Mouse (Mus musculus) limb, embryonic 14.5 days (tissue): ENCODE data around the gene Mavs. TPM values are rescaled to one million over a fixed set of nuclear protein-coding genes. Genes with fewer than 3 reads are reported as not detected.

Experiments used
- ATAC-seq: fragments of 200-750 bp; cut with Nextera tagmentation; 2 replicates; pipeline ENCODE4 v1.8.0; 2017; ENCODE audit warnings: low read depth, moderate number of reproducible peaks, moderate TSS enrichment; ENCODE audit not compliant: low FRiP score
- DNase-seq: peaks from one replicate; pipeline ENCODE4 v3.0.0-alpha.2; 2015; ENCODE audit warnings: low spot score
- H3K27ac ChIP-seq: fragments of 300-500 bp; sonication (generic); replicated peaks from 2 replicates; pipeline ENCODE4 v1.5.1; 2014; ENCODE audit warnings: low read depth, mild to moderate bottlenecking, low read length, moderate library complexity, mixed read lengths
- H3K27me3 ChIP-seq: fragments of 300-500 bp; sonication (generic); 2 replicates; pipeline ENCODE4 v1.6.1; 2014; ENCODE audit warnings: low read length, mixed read lengths; ENCODE audit not compliant: control insufficient read depth, insufficient read depth
- H3K36me3 ChIP-seq: fragments of 300-500 bp; sonication (generic); 2 replicates; pipeline ENCODE4 v1.6.1; 2014; ENCODE audit warnings: mild to moderate bottlenecking, low read length, moderate library complexity, mixed read lengths; ENCODE audit not compliant: control insufficient read depth, insufficient read depth
- H3K4me1 ChIP-seq: fragments of 300-500 bp; sonication (generic); 2 replicates; pipeline ENCODE4 v1.6.1; 2014; ENCODE audit warnings: antibody characterized with exemption, low read length, mixed read lengths; ENCODE audit not compliant: control insufficient read depth, insufficient read depth
- H3K4me2 ChIP-seq: fragments of 300-500 bp; sonication (generic); replicated peaks from 2 replicates; pipeline ENCODE4 v1.6.1; 2014; ENCODE audit warnings: low read depth, mild to moderate bottlenecking, low read length, moderate library complexity; ENCODE audit not compliant: severe bottlenecking
- H3K4me3 ChIP-seq: fragments of 300-500 bp; sonication (generic); replicated peaks from 2 replicates; pipeline ENCODE4 v1.5.1; 2014; ENCODE audit warnings: low read length
- H3K9ac ChIP-seq: fragments of 300-500 bp; sonication (generic); 2 replicates; pipeline ENCODE4 v1.6.1; 2014; ENCODE audit warnings: mild to moderate bottlenecking, low read depth, low read length, moderate library complexity; ENCODE audit not compliant: severe bottlenecking
- H3K9me3 ChIP-seq: fragments of 300-500 bp; sonication (generic); 2 replicates; pipeline ENCODE4 v1.6.1; 2016; ENCODE audit warnings: low read length; ENCODE audit not compliant: control insufficient read depth
- POLR2A ChIP-seq: fragments of 200-500 bp; IDR thresholded peaks from 2 replicates; pipeline ENCODE4 v1.8.0; 2012; ENCODE audit warnings: inconsistent platforms, mild to moderate bottlenecking, moderate library complexity, borderline replicate concordance; ENCODE audit not compliant: insufficient read depth, insufficient read length; ENCODE audit errors: extremely low read depth
- WGBS: fragments of 180-500 bp; shearing (Covaris S2); extraction: QIAGEN DNeasy Blood & Tissue Kit; methylation state at CpG from one replicate; pipeline ENCODE4 v1.1.7; 2014; 5-methylcytosine and 5-hydroxymethylcytosine counted together
- polyA plus RNA-seq, 2 experiments: library from polyadenylated mRNA; depleted of rRNA in 1 of 2; stranded (reverse) in 1 of 2; unstranded in 1 of 2; fragments of >200 nt; fragmentation: Nextera tagmentation in 1 of 2; extraction: Ambion mirVana in 1 of 2; gene quantifications; 2 replicates each; pipeline versions ENCODE4 v1.2.1 to v1.2.3; 2012 to 2014

Mavs gene
- polyA plus RNA-seq, 2 experiments: 18.6 to 27.4 TPM

DNA sequence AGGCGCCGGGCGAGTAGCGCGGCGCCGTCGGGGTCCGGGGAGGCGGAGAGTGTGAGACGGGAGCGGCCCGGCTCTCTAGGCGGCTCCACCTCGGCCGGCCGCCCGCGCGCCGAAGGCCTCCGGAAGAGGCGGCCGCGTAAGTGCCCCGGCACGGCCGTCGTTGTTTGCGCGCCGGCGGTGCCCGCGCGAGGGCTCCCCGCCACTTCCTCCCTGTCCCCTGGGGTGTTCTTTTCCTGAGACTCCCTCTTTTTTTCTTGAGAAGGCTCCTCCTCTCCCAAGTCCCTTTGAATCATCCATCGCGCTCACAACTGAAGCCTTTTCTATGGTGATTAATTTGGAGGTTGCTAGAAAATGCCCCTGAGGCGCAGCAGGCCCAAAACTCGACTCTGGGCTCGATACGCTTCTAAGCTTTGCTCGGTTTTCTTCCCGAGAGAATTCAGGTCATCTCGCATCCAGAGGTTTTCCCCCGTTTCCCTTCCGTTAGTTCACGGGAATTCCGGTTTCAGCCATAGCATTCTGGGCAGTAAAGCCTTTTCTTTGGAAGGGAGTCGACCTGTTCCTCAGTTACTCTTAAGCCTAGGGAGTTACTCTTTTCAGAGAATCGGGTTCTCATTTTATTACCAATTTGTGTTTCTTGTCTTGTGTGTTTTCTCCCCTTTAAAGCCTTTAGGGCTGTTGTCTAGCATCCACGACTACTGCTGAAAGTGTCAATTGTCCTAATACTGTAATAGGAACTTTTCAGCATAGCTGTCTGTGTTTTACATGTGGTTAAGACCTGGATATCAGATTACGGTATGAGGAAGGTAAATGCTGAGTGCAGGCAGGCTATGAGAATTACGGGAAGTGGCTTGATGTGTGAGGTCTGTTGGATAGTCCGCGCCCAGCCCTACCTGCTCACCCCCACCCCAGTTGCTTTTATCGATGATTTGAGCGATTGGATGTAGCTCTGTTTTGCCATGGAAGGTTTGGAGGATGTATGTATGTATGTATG, 29.1 kb downstream of the Mavs start:
- no peak for TF ChIP-seq POLR2A
- peak; percentile 52 for DNase-seq

DNA sequence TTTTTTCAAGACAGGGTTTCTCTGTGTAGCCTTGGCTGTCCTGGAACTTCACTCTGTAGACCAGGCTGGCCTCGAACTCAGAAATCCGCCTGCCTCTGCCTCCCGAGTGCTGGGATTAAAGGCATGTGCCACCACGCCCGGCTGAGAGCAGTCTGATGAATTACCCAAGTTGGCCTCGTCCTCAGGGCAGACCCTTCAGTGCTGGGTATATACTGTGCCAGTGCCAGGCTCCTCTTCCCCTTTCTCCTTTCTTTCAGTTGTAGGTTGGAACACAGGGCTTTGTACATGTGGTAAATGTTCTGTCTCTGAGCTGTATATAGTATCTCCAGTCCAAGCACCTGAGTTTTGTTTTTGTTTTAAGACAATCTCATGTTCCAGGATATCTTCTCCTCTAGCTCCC, 30.2 kb downstream of the Mavs start:
- Histone ChIP-seq H3K27me3 (no peaks in the 10 kb centered on the region), H3K9me3 (no peaks in the 10 kb centered on the region), H3K9ac (no peak overlapping the region), H3K4me1 (peaks cover 19% of the 10 kb centered on the region), H3K27ac (no peak overlapping the region), H3K36me3 (no peaks in the 10 kb centered on the region; the same call in 1 of the 2 replicates), H3K4me2 (peak overlapping the region; percentile 72), H3K4me3 (peak overlapping the region; percentile 67; the same call in 1 of the 2 replicates)
- ATAC-seq: no peak
- DNase-seq: no peak
- no peak for TF ChIP-seq POLR2A
- 70% methylated on average over 6 of the region's 6 CpGs for WGBS

More for the DNA sequence above, 29.1 kb downstream of the Mavs start:
- Histone ChIP-seq H3K27ac (peak overlapping the region; percentile 95), H3K36me3 (no peaks in the 10 kb centered on the region; the same call in 1 of the 2 replicates), H3K4me1 (peaks cover 19% of the 10 kb centered on the region), H3K9ac (peak overlapping the region; percentile 95), H3K4me2 (peak overlapping the region; percentile 72), H3K4me3 (peak overlapping the region; percentile 67), H3K9me3 (no peaks in the 10 kb centered on the region), H3K27me3 (no peaks in the 10 kb centered on the region)
- ATAC-seq: peak; percentile 74
- under 1% methylated on average over 38 of the region's 59 CpGs for whole genome bisulfite sequencing

DNA sequence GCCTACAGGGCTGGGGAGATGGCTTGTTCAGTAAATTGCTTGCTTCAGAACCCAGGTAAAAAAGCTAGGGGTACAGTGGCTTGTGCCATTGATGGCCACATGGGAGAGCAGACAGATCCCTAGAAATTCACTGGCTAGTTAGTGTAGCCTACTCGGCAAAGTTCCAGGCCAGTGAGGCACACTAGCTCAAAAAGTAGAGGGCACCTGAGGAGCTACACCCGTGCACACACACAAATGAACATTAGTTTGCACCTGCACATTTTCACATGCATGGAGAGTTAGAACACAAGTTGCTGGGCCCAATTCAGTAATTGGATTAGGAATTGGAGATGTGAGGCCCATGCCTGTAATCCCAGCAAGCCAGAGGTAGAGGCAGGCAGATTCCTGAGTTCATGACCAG, 31.2 kb downstream of the Mavs start:
- H3K9me3 ChIP-seq: no peaks in the 10 kb centered on the region
- H3K9ac ChIP-seq: no peak overlapping the region
- no peak for TF ChIP-seq POLR2A
- H3K27ac ChIP-seq: no peak overlapping the region
- H3K4me3 ChIP-seq: no peak overlapping the region
- no peak for ATAC-seq
- peaks cover 19% of the 10 kb centered on the region for H3K4me1 ChIP-seq
- H3K36me3 ChIP-seq: no peaks in the 10 kb centered on the region; the same call in 1 of the 2 replicates
- 78% methylated on average over 2 of the region's 2 CpGs for WGBS
- H3K27me3 ChIP-seq: no peaks in the 10 kb centered on the region
- no peak for DNase-seq
- no peak overlapping the region for H3K4me2 ChIP-seq

DNA sequence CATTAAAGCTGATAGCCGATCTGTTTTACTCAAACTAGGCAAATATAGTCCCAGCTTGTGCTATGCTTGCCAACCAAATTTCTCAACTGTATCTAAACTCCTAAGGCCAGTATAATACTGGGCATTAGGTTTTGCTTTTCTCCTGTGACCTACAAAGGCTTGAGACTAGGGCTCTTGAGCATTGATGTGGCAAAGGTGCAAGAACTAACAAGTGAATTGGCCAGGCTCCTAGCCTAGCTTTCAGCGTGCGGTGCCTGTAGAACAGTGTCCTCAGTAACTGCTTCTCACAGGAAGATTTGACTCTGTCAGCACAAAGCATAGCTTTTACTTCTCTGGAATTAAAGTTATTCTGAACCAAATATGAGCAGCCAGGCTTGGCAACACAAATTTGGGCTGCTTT, 41.6 kb downstream of the Mavs start:
- Histone ChIP-seq H3K27ac (no peak overlapping the region), H3K9ac (no peak overlapping the region), H3K27me3 (no peaks in the 10 kb centered on the region), H3K36me3 (peaks cover 63% of the 10 kb centered on the region), H3K9me3 (no peaks in the 10 kb centered on the region), H3K4me1 (0 out of 2 replicates have a peak, but pooled peaks cover 3% of the 10 kb centered on the region), H3K4me2 (no peak overlapping the region), H3K4me3 (no peak overlapping the region)
- ATAC-seq (no peak), DNase-seq (no peak)
- TF ChIP-seq POLR2A: no peak
- WGBS: 96% methylated on average over 3 of the region's 3 CpGs

DNA sequence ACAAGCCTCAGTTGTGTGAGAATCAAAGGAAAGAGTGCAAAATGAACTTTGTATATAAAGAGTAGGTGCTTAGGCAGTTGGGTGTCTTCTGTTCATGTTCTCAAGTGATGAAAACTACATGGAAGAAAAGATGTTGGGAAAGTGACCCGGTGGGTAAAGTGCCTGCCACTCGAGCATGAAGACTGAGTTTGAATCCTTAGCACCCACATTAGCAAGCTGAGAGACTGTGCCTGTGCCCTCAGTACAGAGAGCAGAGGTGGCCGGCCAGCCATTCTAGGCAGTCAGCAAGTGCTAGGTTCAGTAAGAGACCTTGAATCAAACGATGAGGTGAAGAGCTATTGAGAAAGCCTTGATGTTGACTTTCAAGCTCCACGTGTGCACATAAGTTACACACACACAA, 42.9 kb downstream of the Mavs start:
- Histone ChIP-seq H3K4me3 (no peak overlapping the region), H3K27ac (no peak overlapping the region), H3K9me3 (no peaks in the 10 kb centered on the region), H3K36me3 (peaks cover 75% of the 10 kb centered on the region), H3K4me2 (no peak overlapping the region), H3K9ac (no peak overlapping the region), H3K27me3 (no peaks in the 10 kb centered on the region), H3K4me1 (0 out of 2 replicates have a peak, but pooled peaks cover 3% of the 10 kb centered on the region)
- no peak for DNase-seq
- ATAC-seq: no peak
- 95% methylated on average over 5 of the region's 5 CpGs for WGBS
- no peak for TF ChIP-seq POLR2A
